Mouse (Mus musculus): ENCODE measurements around the gene Babam2.

Babam2 gene

GRCm38 (mm10) chr5:32043153-32043552 is 345.7 kb downstream of the Babam2 start:
- no peak for DNase-seq (ENCODE audit: low spot score)

- no peak for DNase-seq (ENCODE audit: low spot score)
Measured at GRCm38 (mm10) chr5:32043996-32044395, 346.5 kb downstream of the Babam2 start.

GRCm38 (mm10) chr5:32051899-32052298 is 354.4 kb downstream of the Babam2 start:
- no peak for DNase-seq (ENCODE audit: low spot score)

GRCm38 (mm10) chr5:32052467-32052866 is 355.0 kb downstream of the Babam2 start:
- DNase-seq (ENCODE audit: low spot score): no peak

- no peak for DNase-seq (ENCODE audit: low spot score)
Measured at GRCm38 (mm10) chr5:32053476-32053875, 356.0 kb downstream of the Babam2 start.

GRCm38 (mm10) chr5:32055676-32056075 is 358.2 kb downstream of the Babam2 start:
- no peak for DNase-seq (ENCODE audit: low spot score)

GRCm38 (mm10) chr5:32056126-32056525 is 358.6 kb downstream of the Babam2 start:
- no peak for DNase-seq (ENCODE audit: low spot score)

GRCm38 (mm10) chr5:32058481-32059253 is 361.2 kb downstream of the Babam2 start:
- DNase-seq (ENCODE audit: low spot score): no peak

- no peak for DNase-seq (ENCODE audit: low spot score)
Measured at GRCm38 (mm10) chr5:32059254-32059796, 361.8 kb downstream of the Babam2 start.

- no peak for DNase-seq (ENCODE audit: low spot score)
Measured at GRCm38 (mm10) chr5:32060485-32060884, 363.0 kb downstream of the Babam2 start.

- no peak for DNase-seq (ENCODE audit: low spot score)
Measured at GRCm38 (mm10) chr5:32061854-32062253, 364.4 kb downstream of the Babam2 start.

- DNase-seq (ENCODE audit: low spot score): no peak
Measured at GRCm38 (mm10) chr5:32064341-32065105, 367.0 kb downstream of the Babam2 start.

- DNase-seq (ENCODE audit: low spot score): no peak
Measured at GRCm38 (mm10) chr5:32066015-32066734, 368.7 kb downstream of the Babam2 start.

- DNase-seq (ENCODE audit: low spot score): no peak
Measured at GRCm38 (mm10) chr5:32066839-32067238, 369.4 kb downstream of the Babam2 start.

GRCm38 (mm10) chr5:32068616-32069015 is 371.1 kb downstream of the Babam2 start:
- DNase-seq (ENCODE audit: low spot score): no peak

GRCm38 (mm10) chr5:32069096-32069495 is 371.6 kb downstream of the Babam2 start:
- DNase-seq (ENCODE audit: low spot score): no peak

GRCm38 (mm10) chr5:32069566-32070169 is 372.2 kb downstream of the Babam2 start:
- no peak for DNase-seq (ENCODE audit: low spot score)

- no peak for DNase-seq (ENCODE audit: low spot score)
Measured at GRCm38 (mm10) chr5:32070781-32071180, 373.3 kb downstream of the Babam2 start.

- no peak for DNase-seq (ENCODE audit: low spot score)
Measured at GRCm38 (mm10) chr5:32071314-32071713, 373.8 kb downstream of the Babam2 start.

- no peak for DNase-seq (ENCODE audit: low spot score)
Measured at GRCm38 (mm10) chr5:32071824-32072223, 374.3 kb downstream of the Babam2 start.

GRCm38 (mm10) chr5:32072877-32073276 is 375.4 kb downstream of the Babam2 start:
- DNase-seq (ENCODE audit: low spot score): no peak

- no peak for DNase-seq (ENCODE audit: low spot score)
Measured at GRCm38 (mm10) chr5:32074053-32074452, 376.6 kb downstream of the Babam2 start.

Measured in retina, embryonic 14.5 days (tissue).